15 mouse cellular contexts compared by ENCODE assay signal in the genomic region with DNA sequence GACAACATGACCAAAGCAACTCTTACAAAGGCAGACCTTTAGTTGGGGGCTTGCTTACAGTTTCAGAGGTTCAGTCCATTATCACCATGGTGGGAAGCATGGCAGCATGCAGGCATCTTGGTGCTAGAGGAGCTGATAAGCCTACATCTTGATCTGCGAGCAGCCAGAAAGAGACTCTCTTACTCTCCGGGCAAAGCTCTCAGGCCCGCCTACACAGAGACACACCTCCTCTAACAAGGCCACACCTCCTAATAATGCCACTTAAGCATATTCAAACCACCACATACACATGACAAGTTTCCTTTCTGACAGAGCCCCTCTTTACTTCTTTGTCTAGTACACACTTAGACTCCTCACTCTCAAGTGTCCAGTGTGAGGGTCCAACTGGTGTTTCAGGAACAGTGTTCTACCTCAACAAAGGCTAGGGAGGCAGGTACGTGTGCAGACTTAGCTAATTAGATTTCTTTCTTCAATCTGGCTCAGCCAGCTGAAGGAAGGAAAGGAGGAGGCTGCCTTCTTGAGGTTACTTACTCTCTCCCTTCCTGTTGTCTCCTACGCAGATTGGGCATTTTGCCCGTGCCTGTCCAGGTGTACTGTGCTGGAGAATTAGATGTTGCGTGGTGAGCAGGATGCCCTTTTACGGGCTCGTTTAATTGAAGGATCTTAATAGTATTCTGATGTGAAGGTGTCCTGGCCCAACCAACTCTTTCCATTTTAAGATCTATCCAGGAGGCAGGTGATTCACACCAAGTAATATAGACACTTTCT.
DNase-seq lines count a peak whose midpoint lies in the region; ATAC-seq and TF ChIP-seq lines count a peak whose summit lies in the region.
"Had no signal": no experiment of that assay in that cellular context is flagged by ENCODE, and none has a peak within 500 bp of the region (broad histone marks: within the 10 kb centered on the region; RNA-seq: fewer than 3 reads in every experiment).

No protein-coding gene starts in this region.

- H3K9me3 ChIP-seq in liver, postnatal 0 days (ENCODE audit: low read length) = no peaks in the 10 kb centered on the region
- no peaks in the 10 kb centered on the region for H3K9me3 ChIP-seq in forebrain, embryonic 11.5 days (ENCODE audit: control insufficient read depth, low read length)
- H3K9me3 ChIP-seq in midbrain, embryonic 14.5 days (ENCODE audit: control insufficient read depth, low read length) = no peaks in the 10 kb centered on the region
- H3K9me3 ChIP-seq: limb, embryonic 12.5 days had no signal

- H3K9ac ChIP-seq in liver, postnatal 0 days (replicated peaks) = no peak overlapping the region
- H3K9ac ChIP-seq in forebrain, embryonic 11.5 days (ENCODE audit: low read length) = no peak overlapping the region
- H3K9ac ChIP-seq in midbrain, embryonic 14.5 days (replicated peaks; ENCODE audit: low read length) = no peak overlapping the region
- H3K9ac ChIP-seq: limb, embryonic 12.5 days had no signal

- no peak for TF ChIP-seq POLR2A in cerebellum, adult 2 months (IDR thresholded peaks at IDR 0.05; ENCODE audit: borderline replicate concordance, insufficient read depth, low read length)

- TF ChIP-seq EP300 in liver, postnatal 0 days (IDR thresholded peaks at IDR 0.05; ENCODE audit: low read depth) = no peak

- H3K27me3 ChIP-seq in cerebellum, adult 2 months (ENCODE audit: control insufficient read depth, insufficient read depth, low read length) = no peaks in the 10 kb centered on the region
- H3K27me3 ChIP-seq in liver, postnatal 0 days (ENCODE audit: insufficient read depth, low read length) = no peaks in the 10 kb centered on the region
- no peaks in the 10 kb centered on the region for H3K27me3 ChIP-seq in forebrain, embryonic 11.5 days (ENCODE audit: control insufficient read depth, insufficient read depth, low read length)
- no peaks in the 10 kb centered on the region for H3K27me3 ChIP-seq in midbrain, embryonic 14.5 days (ENCODE audit: control insufficient read depth, insufficient read depth, low read length)
- H3K27me3 ChIP-seq: limb, embryonic 12.5 days had no signal

- peaks cover 6% of the 10 kb centered on the region; the same call in 1 of the 2 replicates for H3K36me3 ChIP-seq in liver, postnatal 0 days (replicated peaks; ENCODE audit: insufficient read depth, low read length)
- no peaks in the 10 kb centered on the region for H3K36me3 ChIP-seq in forebrain, embryonic 11.5 days (ENCODE audit: control insufficient read depth, insufficient read depth, low read length)
- no peaks in the 10 kb centered on the region for H3K36me3 ChIP-seq in midbrain, embryonic 14.5 days (ENCODE audit: control insufficient read depth, insufficient read depth, low read length)
- H3K36me3 ChIP-seq: limb, embryonic 12.5 days had no signal

- 48% methylated on average over 9 of the region's 9 CpGs for whole genome bisulfite sequencing in cerebellum, adult 2 months
- 66% methylated on average over 9 of the region's 9 CpGs for WGBS in liver, postnatal 0 days (ENCODE audit: insufficient replicate concordance)
- 74% methylated on average over 9 of the region's 9 CpGs for WGBS in forebrain, embryonic 11.5 days
- WGBS in midbrain, embryonic 14.5 days = 76% methylated on average over 9 of the region's 9 CpGs

- H3K4me1 ChIP-seq in cerebellum, adult 2 months (ENCODE audit: control insufficient read depth, insufficient read depth, low read length) = peaks cover 22% of the 10 kb centered on the region
- H3K4me1 ChIP-seq in liver, postnatal 0 days (ENCODE audit: insufficient read depth) = peaks cover 27% of the 10 kb centered on the region
- no peaks in the 10 kb centered on the region; the same call in none of the 2 replicates for H3K4me1 ChIP-seq in forebrain, embryonic 11.5 days (replicated peaks; ENCODE audit: control insufficient read depth, insufficient read depth, low read length)
- H3K4me1 ChIP-seq in midbrain, embryonic 14.5 days (ENCODE audit: control insufficient read depth, insufficient read depth, low read length) = peaks cover 10% of the 10 kb centered on the region; the same call in 1 of the 2 replicates

- TF ChIP-seq CTCF in cerebellum, adult 2 months (IDR thresholded peaks at IDR 0.05; ENCODE audit: borderline replicate concordance, insufficient read depth, low read depth, low read length) = no peak
- no peak for TF ChIP-seq CTCF in liver, postnatal 0 days (IDR thresholded peaks at IDR 0.05; ENCODE audit: low read depth)

- DNase-seq in cerebellum, adult 2 months = peak; percentile 38 to 45
- no peak for DNase-seq in cerebellum, adult 9-10 months
- DNase-seq in liver = peak; percentile 51
- DNase-seq in liver, postnatal 0 days = no peak
- DNase-seq in forebrain, embryonic 11.5 days (ENCODE audit: low spot score) = no peak
- no peak for DNase-seq in midbrain, embryonic 14.5 days
- DNase-seq: gastrocnemius, postnatal 36 days; heart, postnatal 14 days; lung, postnatal 36 days; spleen, adult 18-20 months had no signal

- H3K4me2 ChIP-seq in liver, postnatal 0 days (ENCODE audit: low read depth, low read length) = no peak overlapping the region
- H3K4me2 ChIP-seq in forebrain, embryonic 11.5 days (ENCODE audit: low read depth, low read length, severe bottlenecking) = no peak overlapping the region
- no peak overlapping the region for H3K4me2 ChIP-seq in midbrain, embryonic 14.5 days (ENCODE audit: low read length)
- H3K4me2 ChIP-seq: limb, embryonic 12.5 days had no signal

- no peak for ATAC-seq in liver, postnatal 0 days
- peak; percentile 58; the same call in 1 of the 2 replicates for ATAC-seq in erythroblast, adult 5-6 weeks (replicated peaks; ENCODE audit: low FRiP score, poor library complexity, severe bottlenecking)
- peak; percentile 73 for ATAC-seq in megakaryocyte progenitor cell, adult 5-6 weeks (replicated peaks; ENCODE audit: poor library complexity)
- no peak for ATAC-seq in forebrain, embryonic 11.5 days (replicated peaks; ENCODE audit: low FRiP score)
- ATAC-seq in midbrain, embryonic 14.5 days (ENCODE audit: low FRiP score, low TSS enrichment) = no peak
- ATAC-seq: activated CD4-positive, CD25-positive, alpha-beta regulatory T cell, adult 4 months; forebrain, embryonic 16.5 days had no signal

- no peak overlapping the region for H3K27ac ChIP-seq in cerebellum, adult 2 months (ENCODE audit: insufficient read depth, low read length)
- no peak overlapping the region for H3K27ac ChIP-seq in liver, postnatal 0 days (ENCODE audit: low read depth)
- H3K27ac ChIP-seq in forebrain, embryonic 11.5 days (ENCODE audit: low read depth, low read length) = no peak overlapping the region
- no peak overlapping the region for H3K27ac ChIP-seq in midbrain, embryonic 14.5 days (replicated peaks; ENCODE audit: low read depth, low read length)
- H3K27ac ChIP-seq: limb, embryonic 12.5 days had no signal

- no peak overlapping the region for H3K4me3 ChIP-seq in cerebellum, adult 2 months (replicated peaks; ENCODE audit: insufficient read depth, low read depth, low read length)
- H3K4me3 ChIP-seq in liver, postnatal 0 days (ENCODE audit: low read depth, low read length) = no peak overlapping the region
- H3K4me3 ChIP-seq in forebrain, embryonic 11.5 days (ENCODE audit: low read depth, low read length) = no peak overlapping the region
- H3K4me3 ChIP-seq in midbrain, embryonic 14.5 days (replicated peaks; ENCODE audit: low read depth, low read length) = no peak overlapping the region
- H3K4me3 ChIP-seq: limb, embryonic 12.5 days had no signal

Comparison
In these comparisons a context has a peak if more than half of its experiments do, and no peak if none do; other contexts are left out.
1. DNase-seq: peak in cerebellum, adult 2 months (2 of 2) and liver (single experiment); none in cerebellum, adult 9-10 months (single experiment), liver, postnatal 0 days (single experiment), forebrain, embryonic 11.5 days (single experiment) and midbrain, embryonic 14.5 days (single experiment).
2. ATAC-seq: peak in erythroblast, adult 5-6 weeks (single experiment) and megakaryocyte progenitor cell, adult 5-6 weeks (single experiment); none in liver, postnatal 0 days (single experiment), forebrain, embryonic 11.5 days (single experiment) and midbrain, embryonic 14.5 days (single experiment).